Mouse (Mus musculus): ENCODE data around the gene Gm2244.
A peak's percentile ranks its signal among the peaks of the same experiment; 100 is the strongest.
"Not testable (repeated sequence)": the region's sequence is repeated elsewhere in the genome, so short reads cannot be mapped to it uniquely, and the experiment has no call there.

Gm2244 gene

DNA sequence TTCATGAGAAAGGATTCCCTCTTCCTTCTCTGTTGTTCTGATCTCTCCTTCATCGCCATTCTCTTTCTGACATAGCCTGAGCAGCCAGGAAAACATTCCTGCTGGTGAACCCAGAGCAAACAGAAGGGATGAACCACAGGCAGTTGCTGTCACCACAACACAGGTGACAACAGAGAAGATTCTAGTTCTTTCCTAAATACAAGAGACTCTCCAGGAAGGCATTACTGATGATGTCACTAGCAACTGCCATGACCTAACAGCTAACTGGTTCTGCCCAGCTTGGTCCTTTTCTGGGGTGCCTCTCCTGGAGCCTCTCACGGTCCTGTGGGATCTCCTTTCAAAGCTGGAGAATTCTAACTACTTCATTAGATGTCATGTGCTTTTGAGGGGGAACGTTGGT, at the start of gene Gm2244:
TSS of gene Gm2244 (minus strand) at position 101 of the 400 bp plus-strand sequence.
- not testable (repeated sequence) for DNase-seq

DNA sequence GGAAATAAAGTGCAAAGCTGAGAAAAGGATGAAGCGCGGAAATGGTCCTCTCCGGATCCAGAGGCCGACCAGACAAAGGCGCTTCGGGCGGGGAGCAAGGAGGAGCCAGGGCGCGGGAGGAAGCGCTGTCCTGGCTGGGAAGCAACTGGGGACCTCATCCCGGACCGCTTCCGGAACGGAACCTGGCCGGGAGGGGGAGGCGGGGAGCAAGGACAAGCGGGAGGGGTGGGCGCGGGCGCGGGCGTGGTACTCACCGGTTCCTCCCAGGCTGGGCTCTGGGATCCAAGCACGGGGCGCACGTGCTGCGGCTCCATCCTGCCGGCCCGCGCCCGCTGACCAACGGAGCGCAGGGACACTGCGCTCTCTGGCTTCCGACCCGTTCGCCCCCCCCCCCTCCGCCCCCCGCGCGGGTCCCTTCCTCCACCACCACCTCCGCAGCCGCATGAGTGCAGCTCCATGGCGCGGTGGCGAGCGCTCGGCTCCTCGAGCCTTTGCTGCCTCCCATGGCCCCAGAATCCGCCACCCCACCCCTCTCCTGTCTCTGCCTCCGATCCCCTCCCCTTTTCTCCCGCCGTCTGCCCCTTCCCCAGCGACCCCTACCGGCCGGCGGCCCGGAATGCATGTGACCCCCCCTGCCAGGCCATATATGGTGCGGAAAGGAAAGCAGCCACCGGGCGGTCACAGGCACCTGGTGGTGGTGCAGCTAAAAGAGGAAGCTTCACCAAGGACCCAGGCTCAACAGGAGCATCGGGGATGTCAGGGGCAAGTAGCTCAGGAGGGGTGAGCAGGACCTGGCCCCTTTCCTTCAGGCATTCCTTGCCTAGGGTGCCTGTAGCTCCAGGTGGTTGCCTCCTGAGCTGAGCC, 35.3 kb upstream of the Gm2244 start, which contains the start of gene Gm2237:
TSS of gene Gm2237 (minus strand) at position 332 of the 864 bp plus-strand sequence.
- peak; percentile 54 to 66 for DNase-seq

Data from kidney, postnatal 4 days (tissue).